8 mouse cellular contexts compared by ENCODE assay signal in the genomic region with DNA sequence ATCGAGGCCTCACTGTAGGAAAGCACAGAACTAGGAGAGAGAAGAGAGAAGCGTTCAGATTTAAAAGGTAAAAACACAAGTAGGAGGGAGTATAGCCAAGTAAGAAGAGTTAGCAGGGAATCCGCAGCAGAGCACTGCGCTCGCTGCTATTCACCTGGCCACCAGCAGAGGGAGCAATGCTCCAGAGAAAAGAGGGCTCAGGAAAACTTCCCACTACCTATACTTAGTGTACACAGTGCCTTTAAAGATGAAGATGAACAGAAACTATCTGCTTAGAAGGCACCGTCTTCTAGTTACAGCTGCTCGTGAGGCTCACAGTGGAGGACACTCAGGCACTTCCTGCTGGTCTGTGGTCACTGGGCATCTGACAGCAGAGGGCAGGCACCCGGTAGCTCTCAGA. TPM values are rescaled to one million over a fixed set of nuclear protein-coding genes. Genes with fewer than 3 reads are reported as not detected.
DNase-seq lines count a peak whose midpoint lies in the region; ATAC-seq lines count a peak whose summit lies in the region.

No protein-coding gene starts in this region.

- H3K4me3 ChIP-seq in hindbrain, embryonic 11.5 days (ENCODE audit: low read depth, low read length) = no peak overlapping the region
- H3K4me3 ChIP-seq in hindbrain, embryonic 13.5 days = no peak overlapping the region
- H3K4me3 ChIP-seq in intestine, embryonic 14.5 days (ENCODE audit: low read depth, low read length) = no peak overlapping the region
- no peak overlapping the region for H3K4me3 ChIP-seq in midbrain, embryonic 16.5 days (ENCODE audit: low read depth, low read length)

- H3K9me3 ChIP-seq in hindbrain, embryonic 11.5 days (ENCODE audit: control insufficient read depth, low read length) = no peaks in the 10 kb centered on the region
- H3K9me3 ChIP-seq in hindbrain, embryonic 13.5 days = no peaks in the 10 kb centered on the region
- no peaks in the 10 kb centered on the region for H3K9me3 ChIP-seq in intestine, embryonic 14.5 days (ENCODE audit: control insufficient read depth, low read length)
- H3K9me3 ChIP-seq in midbrain, embryonic 16.5 days (replicated peaks; ENCODE audit: control insufficient read depth, low read length, poor library complexity, severe bottlenecking) = no peaks in the 10 kb centered on the region

- DNase-seq in hindbrain, embryonic 11.5 days (ENCODE audit: low spot score) = peak; percentile 85
- peak; percentile 69 to 79 for DNase-seq in cerebellum, adult 18-20 months
- peak; percentile 92 for DNase-seq in intestine, embryonic 14.5 days (ENCODE audit: low spot score)
- peak; percentile 71 to 76 for DNase-seq in left cerebral cortex, postnatal 25 days (ENCODE audit: low spot score in 2 of 2)
- DNase-seq in spleen, postnatal 36 days (ENCODE audit: low spot score in 2 of 2) = peak; percentile 47 to 56

- no peaks in the 10 kb centered on the region for H3K27me3 ChIP-seq in hindbrain, embryonic 11.5 days (ENCODE audit: control insufficient read depth, insufficient read depth, low read length)
- H3K27me3 ChIP-seq in hindbrain, embryonic 13.5 days = no peaks in the 10 kb centered on the region
- no peaks in the 10 kb centered on the region for H3K27me3 ChIP-seq in intestine, embryonic 14.5 days (replicated peaks; ENCODE audit: control insufficient read depth, insufficient read depth, low read length)
- no peaks in the 10 kb centered on the region for H3K27me3 ChIP-seq in midbrain, embryonic 16.5 days (ENCODE audit: control insufficient read depth, insufficient read depth, low read depth, low read length)

- H3K36me3 ChIP-seq in hindbrain, embryonic 11.5 days (ENCODE audit: control insufficient read depth, insufficient read depth, low read length) = 0 out of 2 replicates have a peak, but pooled peaks cover 4% of the 10 kb centered on the region
- H3K36me3 ChIP-seq in hindbrain, embryonic 13.5 days = peaks cover 83% of the 10 kb centered on the region
- peaks cover 70% of the 10 kb centered on the region for H3K36me3 ChIP-seq in intestine, embryonic 14.5 days (ENCODE audit: control insufficient read depth, insufficient read depth, low read length)
- H3K36me3 ChIP-seq in midbrain, embryonic 16.5 days (ENCODE audit: control insufficient read depth, insufficient read depth, low read length) = peaks cover 49% of the 10 kb centered on the region

- no peak for ATAC-seq in hindbrain, embryonic 11.5 days (ENCODE audit: low FRiP score)
- no peak for ATAC-seq in hindbrain, embryonic 13.5 days (ENCODE audit: low FRiP score)
- ATAC-seq in frontal cortex, adult (ENCODE audit: low TSS enrichment) = peak; percentile 82
- peak; percentile 72 for ATAC-seq in intestine, embryonic 14.5 days (replicated peaks; ENCODE audit: low FRiP score, low TSS enrichment, low read depth)
- peak; percentile 42 for ATAC-seq in midbrain, embryonic 16.5 days

- H3K4me1 ChIP-seq in hindbrain, embryonic 11.5 days (replicated peaks; ENCODE audit: control insufficient read depth, insufficient read depth, low read length) = no peaks in the 10 kb centered on the region
- no peaks in the 10 kb centered on the region for H3K4me1 ChIP-seq in hindbrain, embryonic 13.5 days (replicated peaks)
- no peaks in the 10 kb centered on the region for H3K4me1 ChIP-seq in intestine, embryonic 14.5 days (replicated peaks; ENCODE audit: control insufficient read depth, insufficient read depth, low read length)
- H3K4me1 ChIP-seq in midbrain, embryonic 16.5 days (ENCODE audit: control insufficient read depth, insufficient read depth, low read length) = no peaks in the 10 kb centered on the region

- WGBS in hindbrain, embryonic 11.5 days = 31% methylated on average over 8 of the region's 8 CpGs
- 30% methylated on average over 8 of the region's 8 CpGs for WGBS in hindbrain, embryonic 13.5 days
- 27% methylated on average over 8 of the region's 8 CpGs for WGBS in intestine, embryonic 14.5 days
- WGBS in midbrain, embryonic 16.5 days = 27% methylated on average over 8 of the region's 8 CpGs

- no peak overlapping the region for H3K4me2 ChIP-seq in hindbrain, embryonic 11.5 days (replicated peaks; ENCODE audit: low read depth, low read length)
- H3K4me2 ChIP-seq in hindbrain, embryonic 13.5 days = no peak overlapping the region
- H3K4me2 ChIP-seq in intestine, embryonic 14.5 days (ENCODE audit: low read length) = no peak overlapping the region
- no peak overlapping the region for H3K4me2 ChIP-seq in midbrain, embryonic 16.5 days (ENCODE audit: low read length)

- no peak overlapping the region for H3K27ac ChIP-seq in hindbrain, embryonic 11.5 days (ENCODE audit: low read depth, low read length)
- no peak overlapping the region for H3K27ac ChIP-seq in hindbrain, embryonic 13.5 days
- no peak overlapping the region for H3K27ac ChIP-seq in intestine, embryonic 14.5 days (ENCODE audit: low read depth)
- H3K27ac ChIP-seq in midbrain, embryonic 16.5 days (ENCODE audit: low read length) = no peak overlapping the region

- no peak overlapping the region for H3K9ac ChIP-seq in hindbrain, embryonic 11.5 days (ENCODE audit: low read depth, low read length)
- H3K9ac ChIP-seq in hindbrain, embryonic 13.5 days = no peak overlapping the region
- no peak overlapping the region for H3K9ac ChIP-seq in intestine, embryonic 14.5 days (ENCODE audit: low read length)
- H3K9ac ChIP-seq in midbrain, embryonic 16.5 days (ENCODE audit: low read depth, low read length) = no peak overlapping the region

- intact Hi-C loops in left cerebral cortex, postnatal 25 days (cut with DNase I) = loop anchor here (2.0 to 10.0 kb wide), 2 partner anchors 119 to 425 kb away; no protein-coding TSS in a partner anchor

RNA-seq across cellular contexts. Expression of gene Crtc3, which starts 41.0 kb away (rescaled TPM):
- polyA plus RNA-seq in hindbrain, embryonic 11.5 days (2014; fragmentation: Nextera tagmentation; extraction: Ambion mirVana) = 9.9 and 11.1 TPM in 2 replicates
- 14.3 and 16.5 TPM in 2 replicates for polyA plus RNA-seq in hindbrain, embryonic 13.5 days (2015; fragmentation: Nextera tagmentation; extraction: Ambion mirVana)
- polyA plus RNA-seq in intestine, embryonic 14.5 days (2014; fragmentation: Nextera tagmentation; extraction: Ambion mirVana) = 19.6 and 19.8 TPM in 2 replicates
- total RNA-seq in left cerebral cortex, postnatal 25 days (2021) = 10 to 100 TPM; 12.7 to 13.4 TPM
- 12.7 and 13.7 TPM in 2 replicates for polyA plus RNA-seq in midbrain, embryonic 16.5 days (2015; fragmentation: Nextera tagmentation; extraction: Ambion mirVana)

Comparison
In these comparisons a context has a peak if more than half of its experiments do, and no peak if none do; other contexts are left out.
1. ATAC-seq: peak in frontal cortex, adult (single experiment), intestine, embryonic 14.5 days (single experiment) and midbrain, embryonic 16.5 days (single experiment); none in hindbrain, embryonic 11.5 days (single experiment) and hindbrain, embryonic 13.5 days (single experiment).
2. Peak in every context shown above with its lines, with median percentiles within 50 percentile points of each other: DNase-seq.